Mouse (Mus musculus): ENCODE measurements around the gene Higd1a. TPM values are rescaled to one million over a fixed set of nuclear protein-coding genes. Genes with fewer than 3 reads are reported as not detected.

The Higd1a gene
- polyA plus RNA-seq, 1 experiment, result not detected

GRCm38 (mm10) chr9:121889927-121890440 lies 31.8 kb upstream of the Higd1a start:
- TF ChIP-seq POLR2A (IDR thresholded peaks at IDR 0.05; ENCODE audit: insufficient read depth, low read depth, low read length), result no peak
- H3K4me1 ChIP-seq (ENCODE audit: control insufficient read depth, insufficient read depth, low read length), result peaks cover 11% of the 10 kb centered on the region
- 73% methylated on average over 4 of the region's 4 CpGs for WGBS
- H3K27ac ChIP-seq (ENCODE audit: insufficient read depth, low read depth, low read length), result no peak overlapping the region
- no peak overlapping the region for H3K4me3 ChIP-seq (ENCODE audit: insufficient read depth, low read depth, low read length)

- TF ChIP-seq CTCF (IDR thresholded peaks at IDR 0.05; ENCODE audit: insufficient read depth, low read depth, low read length) (no peak), POLR2A (IDR thresholded peaks at IDR 0.05; ENCODE audit: insufficient read depth, low read depth, low read length) (no peak)
- WGBS, result 69% methylated on average over 7 of the region's 7 CpGs
- no peak overlapping the region for H3K27ac ChIP-seq (ENCODE audit: insufficient read depth, low read depth, low read length)
- H3K4me3 ChIP-seq (ENCODE audit: insufficient read depth, low read depth, low read length), result no peak overlapping the region
- H3K4me1 ChIP-seq (ENCODE audit: control insufficient read depth, insufficient read depth, low read length), result peaks cover 2% of the 10 kb centered on the region; the same call in 1 of the 2 replicates
These were observed 23.9 kb upstream of the Higd1a start for GRCm38 (mm10) chr9:121882015-121882457.

GRCm38 (mm10) chr9:121881301-121881700 lies 23.1 kb upstream of the Higd1a start:
- H3K27ac ChIP-seq (ENCODE audit: insufficient read depth, low read depth, low read length), result no peak overlapping the region
- TF ChIP-seq POLR2A (IDR thresholded peaks at IDR 0.05; ENCODE audit: insufficient read depth, low read depth, low read length) (no peak), CTCF (IDR thresholded peaks at IDR 0.05; ENCODE audit: insufficient read depth, low read depth, low read length) (no peak)

GRCm38 (mm10) chr9:121880840-121881239 lies 22.7 kb upstream of the Higd1a start:
- Histone ChIP-seq H3K27ac (ENCODE audit: insufficient read depth, low read depth, low read length) (no peak overlapping the region), H3K4me3 (ENCODE audit: insufficient read depth, low read depth, low read length) (no peak overlapping the region), H3K4me1 (ENCODE audit: control insufficient read depth, insufficient read depth, low read length) (peaks cover 5% of the 10 kb centered on the region; the same call in 1 of the 2 replicates)
- TF ChIP-seq POLR2A (IDR thresholded peaks at IDR 0.05; ENCODE audit: insufficient read depth, low read depth, low read length), result no peak
- TF ChIP-seq CTCF (IDR thresholded peaks at IDR 0.05; ENCODE audit: insufficient read depth, low read depth, low read length), result no peak
- 21% methylated on average over 14 of the region's 14 CpGs for WGBS

More at GRCm38 (mm10) chr9:121881301-121881700, 23.1 kb upstream of the Higd1a start:
- H3K4me1 ChIP-seq (ENCODE audit: control insufficient read depth, insufficient read depth, low read length), result peaks cover 5% of the 10 kb centered on the region; the same call in 1 of the 2 replicates
- no peak overlapping the region for H3K4me3 ChIP-seq (ENCODE audit: insufficient read depth, low read depth, low read length)
- 77% methylated on average over 6 of the region's 6 CpGs for WGBS

GRCm38 (mm10) chr9:121877052-121877740 lies 19.0 kb upstream of the Higd1a start:
- H3K4me3 ChIP-seq (ENCODE audit: insufficient read depth, low read depth, low read length), result no peak overlapping the region
- H3K4me1 ChIP-seq (ENCODE audit: control insufficient read depth, insufficient read depth, low read length), result peaks cover 5% of the 10 kb centered on the region; the same call in 1 of the 2 replicates
- WGBS, result 7% methylated on average over 3 of the region's 3 CpGs
- H3K27ac ChIP-seq (ENCODE audit: insufficient read depth, low read depth, low read length), result no peak overlapping the region
- TF ChIP-seq CTCF (IDR thresholded peaks at IDR 0.05; ENCODE audit: insufficient read depth, low read depth, low read length), result no peak
- TF ChIP-seq POLR2A (IDR thresholded peaks at IDR 0.05; ENCODE audit: insufficient read depth, low read depth, low read length), result no peak

GRCm38 (mm10) chr9:121873578-121873977 lies 15.4 kb upstream of the Higd1a start:
- TF ChIP-seq POLR2A (IDR thresholded peaks at IDR 0.05; ENCODE audit: insufficient read depth, low read depth, low read length) (no peak), CTCF (IDR thresholded peaks at IDR 0.05; ENCODE audit: insufficient read depth, low read depth, low read length) (no peak)
- H3K4me3 ChIP-seq (ENCODE audit: insufficient read depth, low read depth, low read length), result no peak overlapping the region
- H3K4me1 ChIP-seq (ENCODE audit: control insufficient read depth, insufficient read depth, low read length), result peaks cover 6% of the 10 kb centered on the region
- H3K27ac ChIP-seq (ENCODE audit: insufficient read depth, low read depth, low read length), result no peak overlapping the region

- TF ChIP-seq CTCF (IDR thresholded peaks at IDR 0.05; ENCODE audit: insufficient read depth, low read depth, low read length) (no peak), POLR2A (IDR thresholded peaks at IDR 0.05; ENCODE audit: insufficient read depth, low read depth, low read length) (no peak)
- 83% methylated on average over 2 of the region's 2 CpGs for WGBS
- Histone ChIP-seq H3K4me3 (ENCODE audit: insufficient read depth, low read depth, low read length) (no peak overlapping the region), H3K4me1 (ENCODE audit: control insufficient read depth, insufficient read depth, low read length) (peaks cover 6% of the 10 kb centered on the region), H3K27ac (ENCODE audit: insufficient read depth, low read depth, low read length) (no peak overlapping the region)
These were observed 14.0 kb upstream of the Higd1a start for GRCm38 (mm10) chr9:121872062-121872683.

- TF ChIP-seq CTCF (IDR thresholded peaks at IDR 0.05; ENCODE audit: insufficient read depth, low read depth, low read length) (no peak), POLR2A (IDR thresholded peaks at IDR 0.05; ENCODE audit: insufficient read depth, low read depth, low read length) (no peak)
- WGBS, result 57% methylated on average over 4 of the region's 4 CpGs
- Histone ChIP-seq H3K4me3 (ENCODE audit: insufficient read depth, low read depth, low read length) (no peak overlapping the region), H3K27ac (ENCODE audit: insufficient read depth, low read depth, low read length) (no peak overlapping the region), H3K4me1 (ENCODE audit: control insufficient read depth, insufficient read depth, low read length) (peaks cover 4% of the 10 kb centered on the region)
These were observed 11.9 kb upstream of the Higd1a start for GRCm38 (mm10) chr9:121869973-121870515.

GRCm38 (mm10) chr9:121869432-121869831 lies 11.3 kb upstream of the Higd1a start:
- Histone ChIP-seq H3K27ac (ENCODE audit: insufficient read depth, low read depth, low read length) (no peak overlapping the region), H3K4me3 (ENCODE audit: insufficient read depth, low read depth, low read length) (no peak overlapping the region), H3K4me1 (ENCODE audit: control insufficient read depth, insufficient read depth, low read length) (peaks cover 4% of the 10 kb centered on the region)
- TF ChIP-seq CTCF (IDR thresholded peaks at IDR 0.05; ENCODE audit: insufficient read depth, low read depth, low read length), result no peak
- TF ChIP-seq POLR2A (IDR thresholded peaks at IDR 0.05; ENCODE audit: insufficient read depth, low read depth, low read length), result no peak
- 92% methylated on average over 5 of the region's 5 CpGs for WGBS
